Mouse (Mus musculus): ENCODE measurements around the gene Pde1a. TPM values are rescaled to one million over a fixed set of nuclear protein-coding genes. Genes with fewer than 3 reads are reported as not detected.

The Pde1a gene
- polyA plus RNA-seq, 1 experiment from 2014 or later, result 36.9 TPM

- whole genome bisulfite sequencing, result 84% methylated on average over 4 of the region's 4 CpGs
- ATAC-seq (ENCODE audit: insufficient number of reproducible peaks, insufficient read depth, low FRiP score, low read depth), result no peak
These were observed 208.8 kb downstream of the Pde1a start for GRCm38 (mm10) chr2:79920438-79920837.

GRCm38 (mm10) chr2:79901841-79902510 lies 227.3 kb downstream of the Pde1a start:
- H3K9me3 ChIP-seq (ENCODE audit: control insufficient read depth, low read length), result no peaks in the 10 kb centered on the region
- WGBS, result 69% methylated on average over 2 of the region's 2 CpGs
- no peak for ATAC-seq (ENCODE audit: insufficient number of reproducible peaks, insufficient read depth, low FRiP score, low read depth)
- H3K9ac ChIP-seq (ENCODE audit: low read length), result no peak overlapping the region
- H3K36me3 ChIP-seq (ENCODE audit: control insufficient read depth, insufficient read depth, low read length), result no peaks in the 10 kb centered on the region
- no peaks in the 10 kb centered on the region for H3K27me3 ChIP-seq (ENCODE audit: control insufficient read depth, insufficient read depth, low read length)
- peaks cover 0 to 7% of the 10 kb centered on the region in 2 experiments; a peak in 3 of 4 replicates for H3K4me1 ChIP-seq (ENCODE audit: control insufficient read depth in 2 of 2, insufficient read depth in 2 of 2, low read length in 2 of 2)
- H3K27ac ChIP-seq (replicated peaks in 1 of 2; ENCODE audit: control insufficient read depth in 1 of 2, insufficient read depth in 1 of 2, low read depth in 2 of 2, low read length in 2 of 2), result no peak overlapping the region
- H3K4me3 ChIP-seq (ENCODE audit: control insufficient read depth in 1 of 2, insufficient read depth in 1 of 2, low read depth in 1 of 2, low read length in 2 of 2), result no peak overlapping the region
- no peak overlapping the region for H3K4me2 ChIP-seq (ENCODE audit: low read length)

More at GRCm38 (mm10) chr2:79920438-79920837, 208.8 kb downstream of the Pde1a start:
- Histone ChIP-seq H3K9me3 (ENCODE audit: control insufficient read depth, low read length) (no peaks in the 10 kb centered on the region), H3K4me1 (ENCODE audit: control insufficient read depth in 2 of 2, insufficient read depth in 2 of 2, low read length in 2 of 2) (no peaks in the 10 kb centered on the region), H3K4me3 (ENCODE audit: control insufficient read depth in 1 of 2, insufficient read depth in 1 of 2, low read depth in 1 of 2, low read length in 2 of 2) (no peak overlapping the region), H3K27ac (replicated peaks in 1 of 2; ENCODE audit: control insufficient read depth in 1 of 2, insufficient read depth in 1 of 2, low read depth in 2 of 2, low read length in 2 of 2) (no peak overlapping the region), H3K27me3 (ENCODE audit: control insufficient read depth, insufficient read depth, low read length) (no peaks in the 10 kb centered on the region), H3K4me2 (ENCODE audit: low read length) (no peak overlapping the region), H3K9ac (ENCODE audit: low read length) (no peak overlapping the region), H3K36me3 (ENCODE audit: control insufficient read depth, insufficient read depth, low read length) (no peaks in the 10 kb centered on the region)

GRCm38 (mm10) chr2:79898522-79898921 lies 230.7 kb downstream of the Pde1a start:
- H3K4me1 ChIP-seq (ENCODE audit: control insufficient read depth in 2 of 2, insufficient read depth in 2 of 2, low read length in 2 of 2), result peaks cover 0 to 7% of the 10 kb centered on the region in 2 experiments; a peak in 3 of 4 replicates
- H3K4me2 ChIP-seq (ENCODE audit: low read length), result no peak overlapping the region
- H3K27ac ChIP-seq (replicated peaks in 1 of 2; ENCODE audit: control insufficient read depth in 1 of 2, insufficient read depth in 1 of 2, low read depth in 2 of 2, low read length in 2 of 2), result no peak overlapping the region
- no peak for ATAC-seq (ENCODE audit: insufficient number of reproducible peaks, insufficient read depth, low FRiP score, low read depth)
- H3K9ac ChIP-seq (ENCODE audit: low read length), result no peak overlapping the region
- WGBS, result 43% methylated on average over 3 of the region's 3 CpGs
- no peaks in the 10 kb centered on the region for H3K36me3 ChIP-seq (ENCODE audit: control insufficient read depth, insufficient read depth, low read length)
- no peaks in the 10 kb centered on the region for H3K9me3 ChIP-seq (ENCODE audit: control insufficient read depth, low read length)
- H3K4me3 ChIP-seq (ENCODE audit: control insufficient read depth in 1 of 2, insufficient read depth in 1 of 2, low read depth in 1 of 2, low read length in 2 of 2), result no peak overlapping the region
- H3K27me3 ChIP-seq (ENCODE audit: control insufficient read depth, insufficient read depth, low read length), result no peaks in the 10 kb centered on the region

GRCm38 (mm10) chr2:79892829-79893228 lies 236.4 kb downstream of the Pde1a start:
- no peak for ATAC-seq (ENCODE audit: insufficient number of reproducible peaks, insufficient read depth, low FRiP score, low read depth)
- H3K4me3 ChIP-seq (ENCODE audit: control insufficient read depth in 1 of 2, insufficient read depth in 1 of 2, low read depth in 1 of 2, low read length in 2 of 2), result no peak overlapping the region
- no peak overlapping the region for H3K27ac ChIP-seq (replicated peaks in 1 of 2; ENCODE audit: control insufficient read depth in 1 of 2, insufficient read depth in 1 of 2, low read depth in 2 of 2, low read length in 2 of 2)
- H3K36me3 ChIP-seq (ENCODE audit: control insufficient read depth, insufficient read depth, low read length), result no peaks in the 10 kb centered on the region
- 84% methylated on average over 1 of the region's 1 CpGs for WGBS
- H3K27me3 ChIP-seq (ENCODE audit: control insufficient read depth, insufficient read depth, low read length), result no peaks in the 10 kb centered on the region
- no peak overlapping the region for H3K4me2 ChIP-seq (ENCODE audit: low read length)
- H3K4me1 ChIP-seq (ENCODE audit: control insufficient read depth in 2 of 2, insufficient read depth in 2 of 2, low read length in 2 of 2), result peaks cover 9% of the 10 kb centered on the region in 2 experiments
- no peak overlapping the region for H3K9ac ChIP-seq (ENCODE audit: low read length)
- H3K9me3 ChIP-seq (ENCODE audit: control insufficient read depth, low read length), result no peaks in the 10 kb centered on the region

DNA sequence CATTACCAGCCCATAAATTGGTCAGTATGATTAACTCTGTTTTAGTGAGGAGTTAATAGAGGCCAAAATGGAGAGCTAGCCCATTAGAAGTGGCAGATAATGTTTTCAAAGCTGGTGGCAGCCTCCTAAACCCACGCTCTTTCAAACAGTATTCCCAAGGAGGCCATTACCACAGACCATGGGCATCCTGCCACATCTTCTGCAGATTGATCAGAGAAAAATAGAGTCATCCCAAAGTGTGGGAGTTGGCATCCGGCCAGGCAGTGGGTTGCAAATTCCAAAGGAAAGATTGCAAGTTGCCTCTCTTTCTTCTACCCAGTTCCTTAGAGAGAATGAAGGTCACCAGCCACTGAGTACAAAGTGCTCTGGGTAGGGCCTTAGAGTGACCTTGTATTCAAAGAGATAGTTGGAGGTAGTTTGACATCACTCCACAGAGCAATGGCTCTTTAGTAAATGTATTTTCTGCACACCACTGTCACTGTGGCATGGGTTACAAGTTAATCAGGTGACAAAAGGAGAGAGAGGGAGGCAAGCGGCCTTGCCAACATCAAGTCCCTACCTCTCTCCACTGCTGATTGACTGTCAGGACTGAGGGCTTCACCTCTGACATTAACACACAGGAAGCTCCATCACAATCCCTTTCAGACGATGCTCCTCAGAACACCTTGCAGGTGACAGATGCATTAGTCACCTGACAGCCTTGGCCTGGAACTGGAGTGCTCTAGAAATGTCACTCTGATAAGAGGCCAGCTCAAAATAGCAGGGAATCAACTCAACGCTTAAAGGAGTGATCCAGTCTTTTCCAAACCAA lies 237.3 kb downstream of the Pde1a start:
- Histone ChIP-seq H3K36me3 (ENCODE audit: control insufficient read depth, insufficient read depth, low read length) (no peaks in the 10 kb centered on the region), H3K4me2 (ENCODE audit: low read length) (no peak overlapping the region), H3K27me3 (ENCODE audit: control insufficient read depth, insufficient read depth, low read length) (no peaks in the 10 kb centered on the region), H3K9ac (ENCODE audit: low read length) (no peak overlapping the region), H3K27ac (replicated peaks in 1 of 2; ENCODE audit: control insufficient read depth in 1 of 2, insufficient read depth in 1 of 2, low read depth in 2 of 2, low read length in 2 of 2) (no peak overlapping the region), H3K4me3 (ENCODE audit: control insufficient read depth in 1 of 2, insufficient read depth in 1 of 2, low read depth in 1 of 2, low read length in 2 of 2) (no peak overlapping the region), H3K9me3 (ENCODE audit: control insufficient read depth, low read length) (no peaks in the 10 kb centered on the region), H3K4me1 (ENCODE audit: control insufficient read depth in 2 of 2, insufficient read depth in 2 of 2, low read length in 2 of 2) (peaks cover 9% of the 10 kb centered on the region in 2 experiments)
- no peak for ATAC-seq (ENCODE audit: insufficient number of reproducible peaks, insufficient read depth, low FRiP score, low read depth)
- WGBS, result 29% methylated on average over 5 of the region's 5 CpGs

DNA sequence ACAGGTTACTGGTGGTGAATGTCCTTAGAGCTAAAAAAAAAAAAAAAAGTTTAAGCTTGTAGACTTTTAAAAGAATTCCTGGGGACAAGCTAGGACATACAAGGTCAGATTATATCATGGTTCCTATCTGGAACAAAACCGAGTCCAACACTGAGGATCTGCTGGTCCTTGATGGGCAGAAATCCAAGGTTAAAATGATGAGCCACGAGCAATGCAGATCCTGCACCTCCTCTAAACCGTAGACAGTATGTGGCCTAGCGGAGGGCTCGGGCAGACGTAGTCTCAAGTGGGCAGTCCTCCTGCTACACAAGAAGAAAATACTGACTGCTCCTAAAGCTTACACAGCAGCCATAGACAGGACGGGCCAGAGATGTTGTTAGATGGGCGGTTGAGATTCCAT lies 238.5 kb downstream of the Pde1a start:
- ATAC-seq (ENCODE audit: insufficient number of reproducible peaks, insufficient read depth, low FRiP score, low read depth), result no peak
- H3K9ac ChIP-seq (ENCODE audit: low read length), result no peak overlapping the region
- no peak overlapping the region for H3K4me2 ChIP-seq (ENCODE audit: low read length)
- H3K4me1 ChIP-seq (ENCODE audit: control insufficient read depth in 2 of 2, insufficient read depth in 2 of 2, low read length in 2 of 2), result peaks cover 9% of the 10 kb centered on the region in 2 experiments
- no peak overlapping the region; a peak in 1 of 4 replicates for H3K27ac ChIP-seq (replicated peaks in 1 of 2; ENCODE audit: control insufficient read depth in 1 of 2, insufficient read depth in 1 of 2, low read depth in 2 of 2, low read length in 2 of 2)
- H3K9me3 ChIP-seq (ENCODE audit: control insufficient read depth, low read length), result no peaks in the 10 kb centered on the region
- no peaks in the 10 kb centered on the region for H3K36me3 ChIP-seq (ENCODE audit: control insufficient read depth, insufficient read depth, low read length)
- no peaks in the 10 kb centered on the region for H3K27me3 ChIP-seq (ENCODE audit: control insufficient read depth, insufficient read depth, low read length)
- H3K4me3 ChIP-seq (ENCODE audit: control insufficient read depth in 1 of 2, insufficient read depth in 1 of 2, low read depth in 1 of 2, low read length in 2 of 2), result no peak overlapping the region
- 75% methylated on average over 8 of the region's 8 CpGs for WGBS

DNA sequence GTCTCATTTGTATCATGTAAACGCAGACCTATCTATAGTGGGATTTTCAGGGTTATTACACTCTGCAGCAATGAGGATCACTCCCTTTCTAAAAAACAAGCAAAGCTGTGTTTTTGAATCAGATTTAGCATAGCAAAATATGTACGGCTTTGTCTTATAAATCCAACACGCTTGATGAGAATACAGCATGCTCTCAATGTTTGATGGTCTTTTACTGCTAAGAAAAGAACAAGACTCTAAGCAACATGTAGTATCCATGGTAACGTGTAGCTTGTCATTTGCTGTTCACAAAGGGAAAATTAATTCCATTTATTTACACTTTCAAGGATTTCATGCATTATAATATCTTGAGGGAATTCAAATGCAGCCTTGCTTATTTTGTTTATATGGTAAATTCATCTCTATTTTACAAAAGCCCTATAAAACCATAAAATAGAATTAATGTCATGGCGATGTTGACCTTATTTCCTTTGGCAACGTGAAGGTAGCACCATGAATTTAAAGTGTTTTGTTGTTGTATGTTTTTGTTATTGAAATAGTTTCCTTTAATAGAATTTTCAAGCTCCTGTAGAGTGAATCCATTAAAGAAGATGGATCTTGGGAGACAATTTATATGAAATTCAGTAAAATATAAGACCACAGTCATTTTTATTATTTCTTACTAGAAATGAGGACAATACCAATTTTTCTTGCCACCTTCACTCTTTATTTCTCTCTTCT lies 245.5 kb downstream of the Pde1a start:
- Histone ChIP-seq H3K4me3 (ENCODE audit: control insufficient read depth in 1 of 2, insufficient read depth in 1 of 2, low read depth in 1 of 2, low read length in 2 of 2) (no peak overlapping the region), H3K36me3 (ENCODE audit: control insufficient read depth, insufficient read depth, low read length) (no peaks in the 10 kb centered on the region), H3K4me2 (ENCODE audit: low read length) (no peak overlapping the region), H3K4me1 (ENCODE audit: control insufficient read depth in 2 of 2, insufficient read depth in 2 of 2, low read length in 2 of 2) (no peaks in the 10 kb centered on the region), H3K27me3 (ENCODE audit: control insufficient read depth, insufficient read depth, low read length) (no peaks in the 10 kb centered on the region), H3K27ac (replicated peaks in 1 of 2; ENCODE audit: control insufficient read depth in 1 of 2, insufficient read depth in 1 of 2, low read depth in 2 of 2, low read length in 2 of 2) (no peak overlapping the region), H3K9me3 (ENCODE audit: control insufficient read depth, low read length) (no peaks in the 10 kb centered on the region), H3K9ac (ENCODE audit: low read length) (no peak overlapping the region)
- WGBS, result 82% methylated on average over 6 of the region's 6 CpGs
- ATAC-seq (ENCODE audit: insufficient number of reproducible peaks, insufficient read depth, low FRiP score, low read depth), result no peak

Data from heart, embryonic 14.5 days (tissue).